In genomic region chr15:91167850-91168562, GRCm38 (mm10) we compare ENCODE assay signal across 18 mouse cellular contexts. TPM values are rescaled to one million over a fixed set of nuclear protein-coding genes. Genes with fewer than 3 reads are reported as not detected.
DNase-seq lines count a peak whose midpoint lies in the region; ATAC-seq and TF ChIP-seq lines count a peak whose summit lies in the region.
"Had no signal": no experiment of that assay in that cellular context is flagged by ENCODE, and none has a peak within 500 bp of the region (broad histone marks: within the 10 kb centered on the region; RNA-seq: fewer than 3 reads in every experiment).

No protein-coding gene starts in this region.

- ATAC-seq in cerebellum, adult (ENCODE audit: insufficient number of reproducible peaks, low FRiP score, low TSS enrichment) = no peak
- ATAC-seq: hindbrain, embryonic 16.5 days; midbrain, embryonic 16.5 days had no signal

- DNase-seq in thymus, adult 2 months = peak; percentile 2
- no peak for DNase-seq in thymus, adult 18-20 months
- peak; percentile 5 for DNase-seq in induced T-regulatory cell, adult 2 months (ENCODE audit: low read depth)
- DNase-seq in naive thymus-derived CD4-positive, alpha-beta T cell, adult 2 months (ENCODE audit: low read depth) = peak; percentile 39
- DNase-seq in gastrocnemius, postnatal 10 days = no peak
- no peak for DNase-seq in urinary bladder, adult 18-20 months (ENCODE audit: low spot score in 2 of 2)
- DNase-seq: cerebellum, postnatal 25 days had no signal

- no peak overlapping the region for H3K27ac ChIP-seq in thymus, adult 2 months (ENCODE audit: control insufficient read depth, insufficient read depth, low read length)
- H3K27ac ChIP-seq in bone marrow, adult 2 months (ENCODE audit: control insufficient read depth, insufficient read depth, low read depth, low read length, poor library complexity) = peak overlapping the region; percentile 64; the same call in 1 of the 2 replicates
- H3K27ac ChIP-seq: kidney, embryonic 15.5 days; lung, embryonic 15.5 days had no signal

- H3K4me1 ChIP-seq in thymus, adult 2 months (replicated peaks; ENCODE audit: control insufficient read depth, insufficient read depth, low read length) = no peaks in the 10 kb centered on the region
- H3K4me1 ChIP-seq in bone marrow, adult 2 months (ENCODE audit: control insufficient read depth, insufficient read depth, low read length) = peaks cover 4% of the 10 kb centered on the region
- H3K4me1 ChIP-seq: kidney, embryonic 15.5 days; lung, embryonic 15.5 days had no signal

- no peak for TF ChIP-seq POLR2A in thymus, adult 2 months (IDR thresholded peaks at IDR 0.05; ENCODE audit: control insufficient read depth, extremely low read depth, insufficient read depth, low read length, poor library complexity)
- no peak for TF ChIP-seq POLR2A in bone marrow, adult 2 months (IDR thresholded peaks at IDR 0.05; ENCODE audit: borderline replicate concordance, control insufficient read depth, low read depth, low read length)

- no peaks in the 10 kb centered on the region for H3K27me3 ChIP-seq in thymus, adult 2 months (ENCODE audit: control insufficient read depth, insufficient read depth, low read length)
- H3K27me3 ChIP-seq: kidney, embryonic 15.5 days; lung, embryonic 15.5 days had no signal

- TF ChIP-seq CTCF in thymus, adult 2 months (IDR thresholded peaks at IDR 0.05; ENCODE audit: borderline replicate concordance, control insufficient read depth, extremely low read depth, insufficient read depth, low read length, poor library complexity) = no peak
- no peak for TF ChIP-seq CTCF in bone marrow, adult 2 months (IDR thresholded peaks at IDR 0.05; ENCODE audit: control insufficient read depth, insufficient read depth, low read length)

- WGBS in thymus, adult 2 months = 39% methylated on average over 13 of the region's 13 CpGs
- 26% methylated on average over 13 of the region's 13 CpGs for WGBS in bone marrow, adult 2 months

- H3K36me3 ChIP-seq in thymus, adult 2 months (ENCODE audit: control insufficient read depth, insufficient read depth, low read length) = no peaks in the 10 kb centered on the region
- H3K36me3 ChIP-seq: G1E; kidney, embryonic 15.5 days; lung, embryonic 15.5 days had no signal

- H3K4me3 ChIP-seq in thymus, adult 2 months (ENCODE audit: control insufficient read depth, insufficient read depth, low read length) = no peak overlapping the region
- H3K4me3 ChIP-seq in bone marrow, adult 2 months (replicated peaks; ENCODE audit: control insufficient read depth, low read depth, low read length) = no peak overlapping the region
- H3K4me3 ChIP-seq: kidney, embryonic 15.5 days; lung, embryonic 15.5 days had no signal

RNA-seq across cellular contexts. Expression of gene Abcd2, which starts 23.6 kb away (rescaled TPM):
- polyA plus RNA-seq in thymus, adult 2 months (2012; rRNA removed) = 1.8 and 2.3 TPM in 2 replicates
- polyA plus RNA-seq in bone marrow, adult 2 months (2011; ENCODE audit: insufficient read depth, insufficient read length, low replicate concordance, missing spikeins) = 7.1 and 15.0 TPM in 2 replicates
- 10 to 100 TPM; 14.2 to 16.7 TPM for total RNA-seq in gastrocnemius, postnatal 10 days (2021)
- total RNA-seq: G1E had no signal
- polyA plus RNA-seq: G1E had no signal

RNA-seq across cellular contexts. Expression of gene CN725425, which starts 31.3 kb away (rescaled TPM):
- not detected in 2 replicates for polyA plus RNA-seq in thymus, adult 2 months (2012; rRNA removed)
- polyA plus RNA-seq in bone marrow, adult 2 months (2011; ENCODE audit: insufficient read depth, insufficient read length, low replicate concordance, missing spikeins) = not detected in 2 replicates
- total RNA-seq in gastrocnemius, postnatal 10 days (2021) = under 1 TPM in 1 of 2 experiments, not detected in 1; 0.12 TPM
- total RNA-seq: G1E; left cerebral cortex, postnatal 25 days had no signal
- polyA plus RNA-seq: G1E; gonadal fat pad, adult 2 months; heart, postnatal 0 days; hindbrain, embryonic 16.5 days; lung, embryonic 15.5 days; midbrain, embryonic 16.5 days; stomach, embryonic 14.5 days had no signal

Comparison
In these comparisons a context has a peak if more than half of its experiments do, and no peak if none do; other contexts are left out.
1. DNase-seq: peak in thymus, adult 2 months (single experiment), induced T-regulatory cell, adult 2 months (single experiment) and naive thymus-derived CD4-positive, alpha-beta T cell, adult 2 months (single experiment); none in thymus, adult 18-20 months (0 of 2), gastrocnemius, postnatal 10 days (single experiment) and urinary bladder, adult 18-20 months (0 of 2).